Mouse (Mus musculus) R1 (cell line): ENCODE results near the gene Wdtc1.
A peak's percentile ranks its signal among the peaks of the same experiment; 100 is the strongest.

Source experiments
- DNase-seq: peaks from one replicate; pipeline ENCODE4 v3.0.0-alpha.2; 2018; ENCODE audit warnings: low read depth, low spot score

Wdtc1 gene

DNA sequence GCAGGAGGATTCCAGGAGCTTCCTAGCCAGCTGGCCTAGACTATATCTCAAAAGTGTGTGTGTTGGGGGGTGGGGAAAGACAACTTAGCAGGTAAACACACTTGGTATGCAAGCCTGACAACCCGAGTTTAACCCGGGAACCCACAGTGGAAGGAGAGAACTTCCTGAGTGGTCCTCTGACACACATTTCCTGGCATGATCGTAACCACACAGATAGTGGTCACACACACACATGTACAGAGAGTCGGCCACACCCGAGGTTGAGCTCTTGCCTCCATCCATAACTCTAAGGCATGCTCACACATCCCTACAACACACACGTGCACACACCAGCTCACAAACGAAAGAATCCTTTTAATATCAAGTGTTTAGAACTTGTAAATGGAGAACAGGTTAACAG lies 25.2 kb downstream of the Wdtc1 start:
- DNase-seq = no peak

GRCm38 (mm10) chr4:133319667-133320066 lies 33.6 kb downstream of the Wdtc1 start:
- no peak for DNase-seq

- no peak for DNase-seq
Measured at GRCm38 (mm10) chr4:133315991-133316390, 37.3 kb downstream of the Wdtc1 start.

- no peak for DNase-seq
Measured at GRCm38 (mm10) chr4:133314896-133315295, 38.4 kb downstream of the Wdtc1 start.

- peak; percentile 80 for DNase-seq
Measured at GRCm38 (mm10) chr4:133309948-133310347, 43.3 kb downstream of the Wdtc1 start.

DNA sequence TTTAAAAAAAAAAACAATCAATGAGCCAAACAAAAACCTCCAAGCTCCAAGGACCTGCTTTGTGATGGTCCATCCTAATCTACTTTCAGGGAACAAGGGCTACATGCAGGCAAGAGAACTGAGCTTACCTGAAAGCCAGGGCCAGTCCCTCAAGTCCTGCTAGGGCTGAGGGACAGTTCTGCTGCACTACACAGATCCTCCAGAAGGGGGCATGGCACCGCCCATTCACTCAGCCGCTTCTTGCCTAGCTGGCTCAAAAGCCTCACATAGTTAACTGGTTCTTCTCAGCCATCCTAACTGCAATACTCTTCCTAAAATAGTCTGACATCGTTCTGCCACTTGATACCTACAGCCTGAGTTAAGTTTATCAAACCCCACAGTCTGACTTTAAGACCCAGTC lies 46.0 kb downstream of the Wdtc1 start:
- DNase-seq = peak; percentile 79

GRCm38 (mm10) chr4:133305825-133306224 lies 47.5 kb downstream of the Wdtc1 start:
- no peak for DNase-seq

DNA sequence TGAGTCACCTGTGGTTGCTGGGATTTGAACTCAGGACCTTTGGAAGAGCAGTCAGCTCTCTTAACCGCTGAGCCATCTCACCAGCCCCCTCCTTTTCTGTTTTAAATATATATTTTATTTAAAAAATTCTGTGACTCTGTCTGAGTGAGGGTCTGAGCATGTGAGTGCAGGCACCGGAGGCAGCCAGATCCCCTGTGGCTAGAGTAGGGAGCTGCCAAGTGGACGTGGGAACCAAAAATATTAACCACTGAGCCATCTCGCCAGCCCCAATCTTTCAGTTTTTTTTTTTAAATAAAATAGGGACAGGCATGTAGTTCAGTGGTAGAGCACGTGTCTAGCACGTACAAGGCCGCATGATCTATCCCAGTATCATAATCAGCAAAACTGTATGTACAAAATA lies 48.5 kb downstream of the Wdtc1 start:
- DNase-seq = no peak

- no peak for DNase-seq
Measured at GRCm38 (mm10) chr4:133302668-133303067, 50.6 kb downstream of the Wdtc1 start.

DNA sequence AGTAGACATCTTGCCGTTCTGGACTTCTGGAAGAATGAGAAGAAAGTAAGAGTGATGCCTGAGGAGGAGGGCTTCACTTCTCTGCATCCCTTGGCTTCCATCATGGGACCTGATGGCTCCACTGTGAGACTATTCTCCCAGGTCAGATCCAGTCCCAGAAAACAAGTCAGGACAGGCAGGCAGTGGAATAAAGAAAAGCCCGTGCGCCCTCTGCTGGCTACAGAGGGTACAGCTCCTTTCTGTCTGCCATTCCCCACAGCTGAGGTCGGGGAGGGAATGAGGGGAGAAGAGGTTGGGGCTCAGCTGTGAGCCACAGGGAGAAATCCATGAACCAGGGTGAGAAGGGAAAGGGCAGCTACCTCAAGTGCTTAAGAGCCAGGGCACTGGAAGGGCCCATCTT lies 51.5 kb downstream of the Wdtc1 start:
- DNase-seq = peak; percentile 78

GRCm38 (mm10) chr4:133300421-133300820 lies 52.9 kb downstream of the Wdtc1 start:
- no peak for DNase-seq

- DNase-seq = no peak
Measured at GRCm38 (mm10) chr4:133299701-133300100, 53.6 kb downstream of the Wdtc1 start.

DNA sequence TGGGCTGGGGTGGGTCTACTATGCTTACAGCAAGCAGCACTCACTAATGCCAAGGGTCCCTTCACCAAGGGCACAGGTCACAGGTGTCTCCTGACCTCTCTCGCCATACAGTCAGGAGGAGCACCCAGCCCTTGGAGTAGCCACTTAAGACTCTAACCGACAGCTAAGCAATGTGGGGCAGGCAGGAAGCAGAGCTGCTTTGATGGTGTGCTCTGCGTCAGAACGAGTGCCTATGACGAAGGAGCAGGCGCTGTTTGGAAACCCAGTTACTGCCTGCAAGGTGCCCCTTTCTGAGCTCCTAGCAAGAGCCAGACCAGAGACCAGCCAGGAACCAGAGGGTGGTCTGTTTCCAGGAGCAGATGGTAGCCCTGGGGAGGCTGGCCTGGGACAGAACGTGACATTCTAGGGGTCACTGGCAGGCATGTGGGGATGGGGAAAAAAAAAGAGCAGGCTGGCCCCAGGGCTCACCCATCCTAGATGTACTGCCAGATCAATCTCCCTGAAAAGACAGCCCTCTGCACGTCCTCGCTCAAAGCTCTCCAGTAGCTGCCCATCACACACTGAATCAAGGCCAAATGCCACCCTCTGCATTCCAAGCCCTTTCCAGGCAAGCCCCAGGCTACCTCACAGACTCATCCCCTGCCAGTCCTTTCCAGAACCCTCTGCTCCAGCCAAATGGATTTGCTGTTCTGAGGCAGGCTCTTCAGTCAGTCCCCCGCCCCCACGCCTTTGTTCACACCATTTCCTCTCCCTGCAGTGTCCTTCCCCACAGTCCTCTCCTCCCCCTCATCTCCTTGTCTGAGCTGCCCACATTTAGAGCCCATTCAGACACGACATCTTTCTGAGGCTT lies 54.5 kb downstream of the Wdtc1 start:
- DNase-seq = no peak

DNA sequence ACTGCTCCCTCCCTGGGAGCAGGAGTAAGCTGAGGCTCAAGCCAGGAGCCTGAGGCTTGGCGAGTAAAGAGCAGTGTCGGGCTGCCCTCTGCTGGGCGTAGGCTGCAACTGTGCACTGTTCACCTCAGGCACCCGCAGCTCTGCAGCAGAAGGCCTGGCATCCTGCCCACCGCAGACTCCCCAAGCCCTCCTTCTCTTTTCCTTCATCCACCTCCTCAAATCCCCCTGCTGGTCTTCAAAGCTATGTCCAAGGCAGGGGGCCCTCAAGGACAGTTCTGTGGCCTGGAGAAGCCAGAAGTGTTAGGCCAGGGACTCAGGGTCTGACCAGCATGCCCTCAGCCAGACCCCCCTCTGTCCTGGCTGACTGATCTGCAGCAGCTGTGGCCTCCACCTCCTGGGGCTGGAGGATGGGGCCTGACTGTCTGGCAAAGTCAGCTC lies 55.5 kb downstream of the Wdtc1 start:
- DNase-seq = peak; percentile 57

DNA sequence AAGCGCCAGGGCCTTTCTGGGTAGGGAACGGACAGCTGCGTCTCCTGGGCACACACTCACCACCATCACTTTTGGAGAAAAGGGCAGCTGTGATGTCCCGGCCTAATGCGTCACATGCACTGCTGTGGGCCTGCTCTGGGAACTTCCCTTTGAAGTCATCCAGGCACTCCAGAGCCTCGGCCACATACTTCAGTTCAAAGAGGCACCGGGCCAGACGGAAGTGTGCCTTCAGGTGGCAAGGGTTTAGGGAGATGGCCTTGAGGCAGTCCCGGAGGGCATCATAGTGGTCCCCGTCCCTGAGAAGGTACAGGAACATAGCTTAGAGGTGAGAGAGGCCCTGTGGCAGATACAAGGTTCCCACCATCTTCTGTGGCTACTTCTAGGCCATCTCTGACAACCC lies 55.9 kb downstream of the Wdtc1 start:
- DNase-seq = no peak

DNA sequence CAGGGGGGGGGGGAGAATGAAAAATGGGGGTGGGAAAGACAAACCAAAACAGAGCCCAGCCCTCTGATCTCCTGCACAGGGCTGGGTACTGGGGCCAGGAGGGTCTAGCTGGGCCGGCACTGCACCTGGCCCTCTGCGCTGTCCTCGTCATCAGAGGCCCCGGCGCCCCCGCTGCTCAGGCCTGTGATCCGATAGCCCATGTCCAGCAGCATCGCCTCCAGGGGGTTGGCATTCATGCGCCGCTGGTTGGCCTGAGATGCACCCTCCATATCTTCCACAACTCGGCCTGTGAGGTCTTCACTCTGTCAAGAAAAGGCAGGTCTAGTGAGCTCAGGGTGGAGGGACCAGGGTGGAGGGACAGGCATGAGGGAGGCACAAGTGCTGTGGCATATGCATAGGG lies 59.2 kb downstream of the Wdtc1 start:
- no peak for DNase-seq

GRCm38 (mm10) chr4:133292901-133293843 lies 60.1 kb downstream of the Wdtc1 start:
- DNase-seq = peak; percentile 32

- DNase-seq = no peak
Measured at GRCm38 (mm10) chr4:133292405-133292804, 60.9 kb downstream of the Wdtc1 start.

DNA sequence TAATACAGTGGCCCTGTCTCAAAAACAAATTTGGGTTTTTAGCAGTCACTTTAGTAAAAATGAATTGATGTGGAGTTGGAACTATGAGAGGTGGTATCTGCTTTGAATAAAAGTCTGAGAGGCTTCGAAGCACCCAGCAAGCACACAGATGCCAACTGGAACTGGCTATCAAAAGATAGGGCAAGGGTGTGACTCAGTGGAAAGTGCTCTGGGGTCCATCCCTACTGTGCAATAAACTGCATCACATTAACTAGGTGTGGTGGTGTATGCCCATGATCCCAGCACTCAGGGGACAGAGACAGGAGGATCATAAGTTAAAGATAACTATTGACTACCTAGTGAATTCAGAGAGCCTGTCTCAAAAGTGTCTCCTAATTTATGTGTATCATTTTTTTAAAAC lies 62.0 kb downstream of the Wdtc1 start:
- no peak for DNase-seq

DNA sequence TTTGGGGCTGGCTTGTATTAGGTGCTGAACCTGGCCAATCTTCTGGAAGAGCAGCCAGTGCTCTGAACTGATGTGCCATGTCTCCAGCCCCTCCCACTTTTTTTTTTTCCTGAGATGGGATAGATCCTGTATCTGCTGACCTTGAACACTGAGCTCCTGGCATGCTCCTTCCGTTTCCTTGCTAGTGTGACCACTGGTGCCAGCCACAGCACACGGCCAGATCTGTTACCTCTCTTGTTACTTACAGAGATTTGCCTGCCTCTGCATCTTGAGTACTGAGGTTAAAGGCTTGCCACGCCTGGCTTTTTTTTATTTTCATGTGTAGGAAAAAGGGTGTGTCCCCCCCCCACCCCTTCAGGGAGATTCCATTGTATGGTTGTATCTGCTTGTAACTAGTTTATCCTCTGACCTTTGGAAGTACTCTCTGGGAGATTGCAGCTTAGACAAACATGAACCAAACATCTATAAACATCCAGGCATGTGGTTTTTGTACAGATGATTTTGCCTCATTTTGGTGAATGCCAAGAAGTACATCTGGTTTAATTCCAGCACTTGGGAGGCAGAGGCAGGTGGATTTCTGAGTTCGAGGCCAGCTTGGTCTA lies 66.7 kb downstream of the Wdtc1 start:
- DNase-seq = peak; percentile 77

- DNase-seq = no peak
Measured at GRCm38 (mm10) chr4:133285950-133286349, 67.3 kb downstream of the Wdtc1 start.

GRCm38 (mm10) chr4:133285299-133285698 lies 68.0 kb downstream of the Wdtc1 start:
- DNase-seq = no peak
